8 mouse cellular contexts compared by ENCODE assay signal in genomic region chr12:102550529-102550928, GRCm38 (mm10). TPM values are rescaled to one million over a fixed set of nuclear protein-coding genes. Genes with fewer than 3 reads are reported as not detected.
DNase-seq lines count a peak whose midpoint lies in the region; ATAC-seq lines count a peak whose summit lies in the region.

No protein-coding gene starts in this region.

- intact Hi-C loops in left cerebral cortex, postnatal 4 days (cut with DNase I) = no loop called here
- intact Hi-C loops in left cerebral cortex, postnatal 25 days (cut with DNase I) = no loop called here

- ATAC-seq in hematopoietic stem cell, adult 5-6 weeks (replicated peaks in 1 of 2; ENCODE audit: insufficient read depth in 1 of 2, low FRiP score in 2 of 2, low TSS enrichment in 1 of 2, low read depth in 1 of 2, poor library complexity in 2 of 2, severe bottlenecking in 2 of 2) = peak; percentile 65 to 67
- ATAC-seq in liver, embryonic 16.5 days (ENCODE audit: low read depth) = no peak

- H3K4me2 ChIP-seq in liver, embryonic 16.5 days (ENCODE audit: low read depth, low read length) = peak overlapping the region; percentile 21; the same call in 1 of the 2 replicates

- peaks cover 8% of the 10 kb centered on the region; the same call in 1 of the 2 replicates for H3K4me1 ChIP-seq in liver, embryonic 16.5 days (ENCODE audit: control insufficient read depth, low read depth, low read length)

- no peak overlapping the region for H3K9ac ChIP-seq in liver, embryonic 16.5 days (ENCODE audit: low read depth, low read length)

- DNase-seq in left cerebral cortex, postnatal 4 days = peak; percentile 59
- no peak for DNase-seq in left cerebral cortex, postnatal 25 days (ENCODE audit: low spot score in 2 of 2)
- DNase-seq in adrenal gland, postnatal 14 days = peak; percentile 88
- DNase-seq in skeletal muscle tissue, adult 2 months (ENCODE audit: low read depth, low spot score) = peak; percentile 32
- no peak for DNase-seq in cerebellum, postnatal 4 days (ENCODE audit: low spot score in 2 of 2)
- DNase-seq in frontal cortex, adult 2 months (ENCODE audit: extremely low spot score in 1 of 2, low spot score in 1 of 2) = no peak

- no peaks in the 10 kb centered on the region for H3K36me3 ChIP-seq in liver, embryonic 16.5 days (ENCODE audit: control insufficient read depth, insufficient read depth)

- H3K9me3 ChIP-seq in liver, embryonic 16.5 days (replicated peaks; ENCODE audit: control insufficient read depth, low read length) = no peaks in the 10 kb centered on the region

- H3K4me3 ChIP-seq in liver, embryonic 16.5 days (ENCODE audit: low read depth, low read length) = no peak overlapping the region

- peaks cover 15% of the 10 kb centered on the region for H3K27me3 ChIP-seq in liver, embryonic 16.5 days (ENCODE audit: control insufficient read depth, insufficient read depth, low read depth, low read length)

- 4% methylated on average over 11 of the region's 11 CpGs for WGBS in liver, embryonic 16.5 days (ENCODE audit: insufficient replicate concordance)

- 0 out of 2 replicates have a peak overlapping the region, but pooled peaks have one; percentile 15 for H3K27ac ChIP-seq in liver, embryonic 16.5 days (ENCODE audit: low read length)

RNA-seq across cellular contexts. Expression of gene Chga, which starts 4.2 kb away (rescaled TPM):
- 100 to 1,000 TPM; 105 to 113 TPM for total RNA-seq in left cerebral cortex, postnatal 4 days (2021)
- 100 to 1,000 TPM; 177 to 186 TPM for total RNA-seq in left cerebral cortex, postnatal 25 days (2021)
- total RNA-seq in adrenal gland, postnatal 14 days (2021) = 1,531 and 1,561 TPM in 2 replicates
- total RNA-seq in hematopoietic stem cell, adult 5-6 weeks (2017) = 0.94 and 1.1 TPM in 2 replicates
- 1.5 and 2.2 TPM in 2 replicates for polyA plus RNA-seq in liver, embryonic 16.5 days (2015; fragmentation: Nextera tagmentation; extraction: Ambion mirVana)
- polyA plus RNA-seq in frontal cortex, adult 2 months (2012; rRNA removed) = 145 and 167 TPM in 2 replicates

Comparison
In these comparisons a context has a peak if more than half of its experiments do, and no peak if none do; other contexts are left out.
1. DNase-seq: peak in left cerebral cortex, postnatal 4 days (single experiment), adrenal gland, postnatal 14 days (single experiment) and skeletal muscle tissue, adult 2 months (single experiment); none in left cerebral cortex, postnatal 25 days (0 of 2), cerebellum, postnatal 4 days (0 of 2) and frontal cortex, adult 2 months (0 of 2).
2. RNA of gene Chga, which starts 4.2 kb away (total RNA-seq): 1,531 to 1,561 TPM in adrenal gland, postnatal 14 days, 177 to 186 TPM in left cerebral cortex, postnatal 25 days and 105 to 113 TPM in left cerebral cortex, postnatal 4 days; 0.94 to 1.1 TPM in hematopoietic stem cell, adult 5-6 weeks; every median in the first group is over 10 times any median in the second.